Mouse (Mus musculus): ENCODE results near the gene Lenep.
"Not testable (repeated sequence)": the region's sequence is repeated elsewhere in the genome, so short reads cannot be mapped to it uniquely, and the experiment has no call there.

The Lenep gene

DNA sequence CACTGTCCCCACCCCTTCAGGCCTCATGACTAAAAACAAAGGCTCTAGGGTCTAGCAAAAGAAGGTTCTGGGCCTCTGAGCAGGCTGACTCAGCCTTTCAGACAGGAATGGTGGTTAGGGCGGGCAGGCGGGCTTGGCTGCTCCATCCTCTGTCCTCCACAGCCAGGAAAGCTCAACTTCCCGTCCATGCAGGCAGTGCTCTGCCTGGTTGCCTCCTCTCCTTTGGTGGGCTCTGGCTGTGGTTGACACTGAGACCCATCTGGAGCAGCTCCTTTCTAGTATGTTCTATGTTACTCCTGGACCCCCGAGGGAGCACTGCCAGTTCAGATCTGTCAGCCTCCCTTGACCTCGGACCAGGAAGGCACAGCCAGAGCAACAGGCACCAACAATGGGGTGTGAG lies at the start of gene Lenep:
Gene Lenep (minus strand): TSS at position 101 of the 400 bp plus-strand sequence.
- DNase-seq, result no peak

DNA sequence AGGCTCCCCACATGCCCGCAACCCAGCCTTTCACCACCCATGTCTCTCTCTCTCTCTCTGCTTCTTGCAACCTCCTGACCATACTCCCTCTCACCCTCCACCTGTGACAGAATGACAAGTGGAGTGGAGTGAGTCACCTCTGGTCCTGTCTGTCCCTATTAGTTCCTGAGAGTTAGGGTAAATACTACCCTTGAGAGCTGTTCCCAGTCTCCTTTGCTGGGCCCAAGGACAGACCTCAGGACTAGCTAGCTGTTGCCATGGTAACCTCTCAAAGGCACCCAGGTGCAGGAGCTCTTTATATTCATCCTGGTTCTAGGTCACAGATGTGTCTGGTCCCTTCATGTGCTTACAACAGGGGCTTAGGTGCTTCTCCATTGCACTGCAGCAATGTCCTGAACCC lies 49.3 kb upstream of the Lenep start:
- DNase-seq, result no peak

DNA sequence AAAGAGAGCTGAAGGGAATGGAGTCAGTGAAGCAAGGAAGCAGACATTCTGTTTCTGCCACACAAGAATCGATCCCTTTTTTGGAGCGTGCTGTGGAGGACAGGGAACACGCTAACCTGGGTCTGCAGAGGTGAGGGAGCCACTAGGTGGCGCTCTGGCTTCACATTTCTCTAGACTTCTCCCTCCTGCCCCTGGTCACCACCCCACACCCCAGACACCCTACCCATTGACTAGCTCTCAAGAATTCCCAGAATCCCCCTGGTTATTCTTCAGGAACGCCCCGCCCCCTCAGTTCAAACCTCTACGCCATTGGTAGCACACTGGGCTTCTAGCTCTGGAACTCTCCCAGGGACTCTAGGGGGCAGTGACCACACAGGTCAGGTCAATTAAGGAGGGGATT lies 46.9 kb upstream of the Lenep start:
- DNase-seq, result peak; percentile 81 to 87

- peak; percentile 44 to 63 for DNase-seq
Measured at GRCm38 (mm10) chr3:89448720-89449537, 46.3 kb upstream of the Lenep start.

GRCm38 (mm10) chr3:89440691-89441090 lies 38.1 kb upstream of the Lenep start:
- DNase-seq, result peak in 1 of 2 experiments; percentile 36

- DNase-seq, result no peak
Measured at GRCm38 (mm10) chr3:89437269-89437668, 34.7 kb upstream of the Lenep start.

DNA sequence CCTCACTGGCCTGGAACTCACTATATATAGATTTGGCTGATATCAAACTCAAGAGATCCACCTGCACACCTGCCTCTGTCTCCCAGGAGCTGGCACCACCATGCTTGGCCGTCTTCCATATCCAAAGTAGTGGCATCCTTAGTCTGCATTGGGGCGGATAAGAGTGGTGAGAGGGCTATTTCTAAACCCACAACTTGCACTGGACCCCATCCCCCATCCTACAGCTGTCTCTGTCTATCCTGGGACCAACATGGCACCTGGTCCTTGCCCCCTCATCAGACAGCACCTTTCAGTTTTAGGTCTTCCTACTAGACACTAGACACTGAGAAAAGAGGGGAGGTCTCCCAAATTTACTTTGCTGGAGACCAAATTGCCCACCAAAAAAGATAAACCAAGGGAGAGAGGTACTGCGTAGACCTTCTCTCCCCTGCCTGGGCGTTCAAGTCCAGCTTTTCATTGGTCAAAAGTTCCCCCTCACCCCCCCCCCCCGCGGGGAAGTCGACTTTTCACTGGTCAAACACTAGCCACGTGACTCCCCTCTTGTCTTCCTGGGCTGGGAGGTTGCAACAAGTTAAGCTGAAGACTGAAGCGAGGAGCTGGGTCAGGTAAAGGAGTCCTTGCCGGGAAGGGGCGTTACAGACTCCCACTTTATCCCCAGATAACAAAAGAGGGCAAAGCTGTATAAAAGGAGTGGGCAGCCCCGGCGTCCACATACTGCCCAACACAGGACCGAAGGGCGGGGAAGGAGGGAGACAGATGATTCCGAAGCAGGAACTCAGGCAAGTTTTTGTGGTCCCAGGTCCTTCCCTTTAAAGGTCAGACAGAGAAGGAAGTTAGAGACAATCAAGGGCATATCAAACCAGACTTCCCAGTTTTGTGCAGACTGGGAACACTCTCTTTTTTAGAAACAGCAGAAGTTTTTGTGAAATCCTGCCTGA lies 33.9 kb upstream of the Lenep start, which contains the start of gene Pbxip1:
Gene Pbxip1 (plus strand): TSS at position 531 of the 938 bp plus-strand sequence.
- DNase-seq, result no peak

GRCm38 (mm10) chr3:89435041-89435440 lies 32.4 kb upstream of the Lenep start:
- no peak for DNase-seq

DNA sequence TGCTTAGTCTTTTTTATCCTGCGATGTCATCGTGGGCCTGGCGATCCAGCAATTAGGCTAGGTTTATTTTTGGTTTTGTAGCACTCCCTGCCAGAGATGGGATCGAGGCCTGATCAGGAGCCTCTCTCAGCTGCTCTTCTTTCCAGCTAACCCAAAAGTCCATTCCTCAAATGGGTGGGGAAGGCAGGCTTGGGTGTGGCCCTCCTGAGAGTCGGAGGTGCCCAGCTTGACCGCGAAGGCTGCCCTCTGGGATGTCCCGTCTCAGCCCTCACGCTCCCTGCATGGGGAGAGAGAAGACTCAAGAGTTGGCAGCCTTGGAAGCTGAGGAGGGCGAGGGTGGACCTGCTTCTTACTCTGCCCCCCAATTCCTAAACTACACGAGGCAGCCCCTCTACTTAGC lies 31.9 kb upstream of the Lenep start:
- DNase-seq, result no peak

- DNase-seq, result no peak
Measured at GRCm38 (mm10) chr3:89432606-89433005, 30.0 kb upstream of the Lenep start.

DNA sequence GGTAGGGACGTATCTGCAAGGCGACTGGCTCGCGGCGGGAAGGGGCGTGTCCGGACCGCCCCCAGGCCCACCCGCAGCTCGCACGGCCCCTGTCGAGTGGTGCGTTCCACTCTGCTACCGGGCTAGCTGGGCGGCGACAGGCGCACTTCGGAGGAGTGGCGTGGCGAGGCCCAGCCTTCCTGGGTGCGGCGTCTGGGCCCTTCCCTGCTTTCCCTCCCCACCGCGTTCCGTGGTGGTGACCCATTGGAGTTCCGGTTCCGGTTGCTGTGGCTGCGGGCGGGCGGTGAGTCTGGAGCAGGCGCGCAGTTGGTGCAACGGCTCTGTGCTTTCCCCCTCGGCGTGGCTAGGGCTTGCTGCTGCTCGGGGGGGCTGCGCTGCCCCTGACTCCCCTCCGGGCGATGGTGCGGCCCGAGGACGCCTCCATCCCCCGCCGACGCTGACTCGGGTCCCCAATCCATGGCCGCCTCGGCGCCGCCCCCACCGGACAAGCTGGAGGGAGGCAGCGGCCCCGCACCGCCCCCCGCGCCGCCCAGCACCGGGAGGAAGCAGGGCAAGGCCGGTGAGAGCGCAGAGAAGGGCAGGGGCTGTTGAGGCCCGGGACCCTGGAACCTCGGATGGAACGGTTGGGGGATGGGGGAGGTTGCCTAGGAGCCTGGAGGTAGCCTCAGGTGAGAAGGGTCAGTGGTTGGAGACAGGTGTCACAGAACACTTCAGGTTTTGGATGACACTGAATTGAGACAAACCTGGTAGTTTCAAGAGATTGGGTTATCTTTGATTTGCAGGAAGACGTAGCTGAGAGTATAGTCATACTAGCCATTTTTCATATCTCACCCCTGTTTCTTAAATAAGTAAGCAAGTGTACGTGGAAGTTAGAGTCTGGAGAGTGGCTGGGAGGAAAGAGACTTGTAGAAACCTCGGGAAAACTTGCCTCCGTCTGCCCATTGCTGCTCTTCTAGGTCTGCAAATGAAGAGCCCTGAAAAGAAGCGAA lies 27.9 kb upstream of the Lenep start, which contains the start of gene Pygo2:
Gene Pygo2 (plus strand): TSS at position 44 of the 989 bp plus-strand sequence.
- DNase-seq, result peak; percentile 94 to 96

- not testable (repeated sequence) for DNase-seq
Measured at GRCm38 (mm10) chr3:89429021-89429420, 26.4 kb upstream of the Lenep start.

- DNase-seq, result no peak
Measured at GRCm38 (mm10) chr3:89425876-89426275, 23.3 kb upstream of the Lenep start.

- DNase-seq, result no peak
Measured at GRCm38 (mm10) chr3:89425141-89425525, 22.5 kb upstream of the Lenep start.

DNA sequence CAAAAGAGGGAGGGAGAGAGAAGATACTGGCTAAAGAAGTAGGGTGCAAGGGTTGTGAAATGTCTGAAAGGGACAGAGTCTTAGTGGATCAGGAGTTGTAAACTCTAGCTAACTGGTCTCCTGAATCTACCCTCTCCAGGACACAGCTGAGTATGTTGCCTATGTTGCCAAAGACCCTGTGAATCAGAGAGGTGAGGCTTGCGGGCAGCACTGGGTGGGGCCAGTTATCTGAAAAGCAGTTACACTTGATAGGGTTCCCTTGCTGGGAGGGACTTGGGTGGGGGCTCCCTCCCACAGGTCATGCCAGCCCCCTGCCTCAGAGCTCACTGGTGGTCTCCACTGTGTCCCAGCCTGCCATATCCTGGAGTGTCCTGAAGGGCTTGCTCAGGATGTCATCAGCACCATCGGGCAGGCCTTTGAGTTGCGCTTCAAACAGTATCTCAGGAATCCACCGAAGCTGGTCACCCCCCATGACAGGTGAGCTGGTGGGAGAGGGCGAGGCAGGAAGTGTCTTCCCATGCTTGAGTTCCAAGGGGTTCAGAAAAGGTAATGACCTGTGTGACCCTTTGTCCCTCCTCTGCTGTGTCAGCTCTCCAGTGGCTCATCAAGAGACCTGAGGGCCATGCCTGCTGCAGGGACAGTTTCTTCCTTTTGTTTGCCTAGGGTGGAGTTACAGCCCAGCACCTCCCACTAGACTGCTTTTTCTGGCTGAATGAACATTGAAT lies 22.0 kb upstream of the Lenep start:
- DNase-seq, result no peak

DNA sequence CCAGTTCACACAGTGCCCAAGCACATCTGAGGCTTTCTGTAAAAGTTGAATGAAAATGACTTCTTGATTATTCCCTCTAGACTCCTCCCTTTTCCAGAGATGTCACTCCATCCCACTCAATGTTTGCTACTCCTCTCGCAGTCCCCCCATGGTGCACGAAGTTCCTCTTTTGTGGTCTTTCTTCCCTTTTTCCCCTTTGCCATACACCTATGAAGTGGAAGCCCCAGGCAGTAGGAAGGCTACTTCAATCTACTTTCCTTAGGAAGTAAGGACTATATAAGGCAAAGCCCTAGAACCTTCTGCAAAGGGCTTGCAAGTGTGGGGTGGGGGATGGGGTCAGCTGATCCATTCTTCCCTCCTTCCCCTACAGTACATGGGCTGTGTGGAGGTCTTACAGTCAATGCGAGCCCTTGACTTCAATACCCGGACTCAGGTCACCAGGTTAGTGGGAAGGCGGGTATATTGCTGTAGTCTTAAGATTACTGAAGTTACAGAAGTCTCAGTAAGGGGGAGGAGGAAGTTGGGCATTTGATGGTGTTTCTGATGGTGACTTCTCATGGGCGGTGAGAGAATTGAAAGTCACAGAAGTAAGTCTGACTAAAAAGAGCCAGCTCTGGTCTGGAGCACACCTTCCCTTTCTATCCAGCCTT lies 20.1 kb upstream of the Lenep start:
- DNase-seq, result no peak

- DNase-seq, result peak; percentile 21 to 45
Measured at GRCm38 (mm10) chr3:89421810-89422473, 19.3 kb upstream of the Lenep start.

- peak; percentile 54 to 68 for DNase-seq
Measured at GRCm38 (mm10) chr3:89421002-89421774, 18.6 kb upstream of the Lenep start.

GRCm38 (mm10) chr3:89420421-89420820 lies 17.8 kb upstream of the Lenep start:
- DNase-seq, result no peak

GRCm38 (mm10) chr3:89419981-89420380 lies 17.4 kb upstream of the Lenep start:
- no peak for DNase-seq

Measured in cerebellum, postnatal 14 days (tissue).